Mouse (Mus musculus) G1E (cell line): Measurements from ENCODE around the gene Dnajc27. TPM values are rescaled to one million over a fixed set of nuclear protein-coding genes. Genes with fewer than 3 reads are reported as not detected.

Source experiments
- ATAC-seq: 2 replicates; pipeline ENCODE4 v1.8.0; 2016; ENCODE audit warnings: mild to moderate bottlenecking; ENCODE audit not compliant: insufficient number of reproducible peaks, poor library complexity, low FRiP score, severe bottlenecking; ENCODE audit errors: extremely low read depth
- DNase-seq: peaks from one replicate; pipeline ENCODE4 v3.0.0; 2012; ENCODE audit warnings: low spot score
- H3K27me3 ChIP-seq: 2 replicates; pipeline ENCODE4 v1.6.1; 2012; ENCODE audit warnings: mild to moderate bottlenecking, low read length, inconsistent platforms; ENCODE audit not compliant: insufficient read depth
- H3K36me3 ChIP-seq: replicated peaks from 2 replicates; pipeline ENCODE3; 2012; ENCODE audit warnings: mild to moderate bottlenecking, inconsistent platforms
- H3K4me1 ChIP-seq: 2 replicates; pipeline ENCODE4 v1.6.1; 2012; ENCODE audit warnings: low read depth, low read length, inconsistent platforms, mixed read lengths; ENCODE audit not compliant: insufficient read depth
- H3K4me3 ChIP-seq: 2 replicates; pipeline ENCODE4 v1.5.1; 2012; ENCODE audit warnings: low read depth, mild to moderate bottlenecking, inconsistent platforms, low read length, moderate library complexity, mixed read lengths
- H3K9me3 ChIP-seq: replicated peaks from 2 replicates; pipeline ENCODE4 v1.6.1; 2012; ENCODE audit warnings: inconsistent platforms
- CTCF ChIP-seq: IDR thresholded peaks from 2 replicates; pipeline ENCODE4 v1.5.1; 2012; ENCODE audit warnings: low read depth, low read length, inconsistent platforms, mixed read lengths
- GATA1 ChIP-seq: IDR thresholded peaks from 2 replicates; pipeline ENCODE4 v1.6.1; 2012; ENCODE audit warnings: borderline replicate concordance, low read length, inconsistent platforms, mixed read lengths
- GATA2 ChIP-seq: IDR thresholded peaks from 2 replicates; pipeline ENCODE4 v1.6.1; 2012; ENCODE audit warnings: low read depth, low read length, inconsistent platforms, borderline replicate concordance
- POLR2AphosphoS5 ChIP-seq: IDR thresholded peaks from 2 replicates; pipeline ENCODE4 v1.6.1; 2012; ENCODE audit warnings: low read depth, low read length, inconsistent platforms; ENCODE audit not compliant: insufficient replicate concordance
- TAL1 ChIP-seq: conservative IDR thresholded peaks from 2 replicates; pipeline ENCODE4 v1.6.1; 2012; ENCODE audit warnings: low read depth, low read length, inconsistent platforms, mixed read lengths
- polyA plus RNA-seq: library from polyadenylated mRNA; stranded (reverse); fragments of >175 nt; gene quantifications from 2 replicates; pipeline ENCODE4 v1.2.3, GENCODE M21; 2012
- total RNA-seq, 2 experiments: library from RNA; stranded (forward) in 1 of 2; stranded (reverse) in 1 of 2; fragments of 200-1000 nt in 1 of 2; fragments of >200 nt in 1 of 2; fragmentation: Nextera tagmentation in 1 of 2; gene quantifications; 2 replicates each; pipeline ENCODE4 v1.2.3; 2014 to 2017

Gene Dnajc27
- total and polyA plus RNA-seq, 3 experiments: 6.0 to 11.0 (median 6.6) TPM

- peaks cover 12% of the 10 kb centered on the region for H3K36me3 ChIP-seq
- H3K4me1 ChIP-seq: no peaks in the 10 kb centered on the region
- ATAC-seq: no peak
- no peak for TF ChIP-seq GATA2
- TF ChIP-seq TAL1: no peak
- no peak for TF ChIP-seq POLR2AphosphoS5
- no peak for TF ChIP-seq CTCF
- TF ChIP-seq GATA1: no peak
- H3K9me3 ChIP-seq: no peaks in the 10 kb centered on the region
- no peak for DNase-seq
- H3K4me3 ChIP-seq: no peak overlapping the region
- H3K27me3 ChIP-seq: no peaks in the 10 kb centered on the region
These were observed 33.7 kb downstream of the Dnajc27 start for GRCm38 (mm10) chr12:4116132-4116531.

- Histone ChIP-seq H3K9me3 (no peaks in the 10 kb centered on the region), H3K4me3 (no peak overlapping the region), H3K36me3 (peaks cover 12% of the 10 kb centered on the region), H3K27me3 (no peaks in the 10 kb centered on the region), H3K4me1 (no peaks in the 10 kb centered on the region)
- DNase-seq: no peak
- TF ChIP-seq POLR2AphosphoS5 (no peak), CTCF (no peak), GATA2 (no peak), TAL1 (no peak), GATA1 (no peak)
- ATAC-seq: no peak
These were observed 34.8 kb downstream of the Dnajc27 start for GRCm38 (mm10) chr12:4117136-4117535.

GRCm38 (mm10) chr12:4117579-4117978 is 35.2 kb downstream of the Dnajc27 start:
- DNase-seq (no peak), ATAC-seq (no peak)
- Histone ChIP-seq H3K27me3 (no peaks in the 10 kb centered on the region), H3K9me3 (no peaks in the 10 kb centered on the region), H3K4me3 (no peak overlapping the region), H3K36me3 (peaks cover 9% of the 10 kb centered on the region), H3K4me1 (no peaks in the 10 kb centered on the region)
- no peak for TF ChIP-seq POLR2AphosphoS5

- no peak for ATAC-seq
- H3K9me3 ChIP-seq: 0 out of 2 replicates have a peak, but pooled peaks cover 2% of the 10 kb centered on the region
- H3K36me3 ChIP-seq: no peaks in the 10 kb centered on the region
- H3K27me3 ChIP-seq: peaks cover 2% of the 10 kb centered on the region
- H3K4me3 ChIP-seq: no peak overlapping the region
- H3K4me1 ChIP-seq: no peaks in the 10 kb centered on the region
- DNase-seq: no peak
- TF ChIP-seq POLR2AphosphoS5: no peak
- TF ChIP-seq GATA1: no peak
- TF ChIP-seq TAL1: no peak
- TF ChIP-seq GATA2: no peak
- no peak for TF ChIP-seq CTCF
These were observed 45.0 kb downstream of the Dnajc27 start for GRCm38 (mm10) chr12:4127346-4127745.

- H3K9me3 ChIP-seq: peaks cover 6% of the 10 kb centered on the region; the same call in 1 of the 2 replicates
- DNase-seq (no peak), ATAC-seq (no peak)
- H3K4me3 ChIP-seq: no peak within 1 kb of the TSS
- peaks cover 3% of the 10 kb centered on the region for H3K27me3 ChIP-seq
- no peaks in the 10 kb centered on the region for H3K4me1 ChIP-seq
- no peak for TF ChIP-seq GATA2
- no peak for TF ChIP-seq POLR2AphosphoS5
- TF ChIP-seq CTCF: no peak
- TF ChIP-seq TAL1: no peak
- no peak for TF ChIP-seq GATA1
- H3K36me3 ChIP-seq: no peaks in the 10 kb centered on the region
These were observed 50.8 kb downstream of the Dnajc27 start, which contains the start of gene Adcy3 for GRCm38 (mm10) chr12:4132941-4133846. Gene Adcy3, plus strand, starts transcription at chr12:4133103.

- TF ChIP-seq TAL1 (no peak), GATA1 (no peak), GATA2 (no peak), POLR2AphosphoS5 (no peak), CTCF (no peak)
- no peak for ATAC-seq
- no peaks in the 10 kb centered on the region for H3K4me1 ChIP-seq
- peaks cover 6% of the 10 kb centered on the region; the same call in 1 of the 2 replicates for H3K9me3 ChIP-seq
- H3K27me3 ChIP-seq: peaks cover 2% of the 10 kb centered on the region
- H3K36me3 ChIP-seq: no peaks in the 10 kb centered on the region
- no peak for DNase-seq
- no peak overlapping the region for H3K4me3 ChIP-seq
These were observed 51.4 kb downstream of the Dnajc27 start for GRCm38 (mm10) chr12:4133847-4134212.
